Mouse (Mus musculus) testis, adult 2 months (tissue): Measurements from ENCODE around the gene Jag1.

Experiments
- CTCF ChIP-seq: fragments of 200-500 bp; IDR thresholded peaks from 2 replicates; pipeline ENCODE4 v1.5.1; 2012; ENCODE audit warnings: low read depth, mild to moderate bottlenecking, inconsistent platforms, low read length, moderate library complexity; ENCODE audit not compliant: control insufficient read depth, insufficient read depth, insufficient replicate concordance
- POLR2A ChIP-seq: fragments of 200-500 bp; IDR thresholded peaks from 2 replicates; pipeline ENCODE4 v1.6.1; 2012; ENCODE audit warnings: low read depth, mild to moderate bottlenecking, inconsistent platforms, low read length, moderate library complexity; ENCODE audit not compliant: control insufficient read depth

DNA sequence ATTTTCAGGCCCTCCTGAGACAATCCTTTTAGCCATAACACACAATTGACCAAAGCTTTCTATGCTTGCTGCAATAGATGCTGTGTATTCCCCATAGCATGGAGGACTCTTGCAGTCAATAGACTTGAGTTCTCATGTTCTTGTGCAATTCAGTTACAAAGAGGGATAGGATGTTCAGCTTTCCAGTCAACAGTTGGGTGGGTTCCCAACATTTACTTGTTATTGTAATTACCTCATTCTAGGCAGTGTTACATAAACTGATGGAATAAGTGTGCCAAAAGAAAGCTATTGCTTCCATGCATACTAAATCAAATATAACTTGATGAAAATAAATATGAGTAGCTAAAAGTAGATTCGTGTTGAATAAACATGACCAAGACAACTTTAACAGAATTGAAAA, 8.4 kb upstream of the Jag1 start:
- TF ChIP-seq CTCF (no peak), POLR2A (no peak)
